Mouse (Mus musculus): ENCODE measurements around the gene Gstp2. TPM values are rescaled to one million over a fixed set of nuclear protein-coding genes. Genes with fewer than 3 reads are reported as not detected.
"Not testable (repeated sequence)": the region's sequence is repeated elsewhere in the genome, so short reads cannot be mapped to it uniquely, and the experiment has no call there.

Gene Gstp2
- polyA plus RNA-seq, 1 experiment from 2014 or later = 3.5 TPM

GRCm38 (mm10) chr19:4064501-4064900 lies 18.7 kb upstream of the Gstp2 start:
- H3K36me3 ChIP-seq (ENCODE audit: control insufficient read depth, insufficient read depth, low read length); H3K4me2 ChIP-seq (ENCODE audit: low read depth, low read length); H3K4me1 ChIP-seq (replicated peaks; ENCODE audit: control insufficient read depth, insufficient read depth, low read length); H3K27me3 ChIP-seq (ENCODE audit: control insufficient read depth, insufficient read depth, low read depth, low read length); H3K4me3 ChIP-seq (ENCODE audit: low read length); H3K27ac ChIP-seq (ENCODE audit: low read length); H3K9ac ChIP-seq (ENCODE audit: low read length); ATAC-seq (ENCODE audit: low read depth); H3K9me3 ChIP-seq (ENCODE audit: control insufficient read depth, low read length): not testable (repeated sequence)
- WGBS = no CpG with 5 or more reads among the region's 11 CpGs

- not testable (repeated sequence) for H3K9ac ChIP-seq (ENCODE audit: low read length); H3K4me2 ChIP-seq (ENCODE audit: low read depth, low read length); H3K9me3 ChIP-seq (ENCODE audit: control insufficient read depth, low read length); H3K4me1 ChIP-seq (replicated peaks; ENCODE audit: control insufficient read depth, insufficient read depth, low read length); H3K36me3 ChIP-seq (ENCODE audit: control insufficient read depth, insufficient read depth, low read length); H3K27ac ChIP-seq (ENCODE audit: low read length); H3K4me3 ChIP-seq (ENCODE audit: low read length); ATAC-seq (ENCODE audit: low read depth); H3K27me3 ChIP-seq (ENCODE audit: control insufficient read depth, insufficient read depth, low read depth, low read length)
- 69% methylated on average over 2 of the region's 4 CpGs for WGBS
Observed at GRCm38 (mm10) chr19:4063357-4063756, 17.5 kb upstream of the Gstp2 start.

GRCm38 (mm10) chr19:4060899-4061465 lies 15.2 kb upstream of the Gstp2 start:
- no peaks in the 10 kb centered on the region for H3K36me3 ChIP-seq (ENCODE audit: control insufficient read depth, insufficient read depth, low read length)
- H3K4me1 ChIP-seq (replicated peaks; ENCODE audit: control insufficient read depth, insufficient read depth, low read length) = peaks cover 6% of the 10 kb centered on the region; the same call in 1 of the 2 replicates
- no peak overlapping the region for H3K4me3 ChIP-seq (ENCODE audit: low read length)
- no peaks in the 10 kb centered on the region for H3K9me3 ChIP-seq (ENCODE audit: control insufficient read depth, low read length)
- H3K4me2 ChIP-seq (ENCODE audit: low read depth, low read length) = no peak overlapping the region
- ATAC-seq (ENCODE audit: low read depth) = no peak
- H3K27me3 ChIP-seq (ENCODE audit: control insufficient read depth, insufficient read depth, low read depth, low read length) = no peaks in the 10 kb centered on the region; the same call in 1 of the 2 replicates
- WGBS = 88% methylated on average over 5 of the region's 6 CpGs
- H3K27ac ChIP-seq (ENCODE audit: low read length) = no peak overlapping the region
- no peak overlapping the region for H3K9ac ChIP-seq (ENCODE audit: low read length)

- H3K4me3 ChIP-seq (ENCODE audit: low read length); H3K27ac ChIP-seq (ENCODE audit: low read length); ATAC-seq (ENCODE audit: low read depth); H3K9ac ChIP-seq (ENCODE audit: low read length); H3K36me3 ChIP-seq (ENCODE audit: control insufficient read depth, insufficient read depth, low read length); H3K27me3 ChIP-seq (ENCODE audit: control insufficient read depth, insufficient read depth, low read depth, low read length); H3K9me3 ChIP-seq (ENCODE audit: control insufficient read depth, low read length); H3K4me1 ChIP-seq (replicated peaks; ENCODE audit: control insufficient read depth, insufficient read depth, low read length); H3K4me2 ChIP-seq (ENCODE audit: low read depth, low read length): not testable (repeated sequence)
- WGBS = 84% methylated on average over 8 of the region's 8 CpGs
Observed at GRCm38 (mm10) chr19:4060044-4060898, 14.4 kb upstream of the Gstp2 start.

- Histone ChIP-seq H3K4me1 (replicated peaks; ENCODE audit: control insufficient read depth, insufficient read depth, low read length) (peaks cover 6% of the 10 kb centered on the region; the same call in 1 of the 2 replicates), H3K27me3 (ENCODE audit: control insufficient read depth, insufficient read depth, low read depth, low read length) (no peaks in the 10 kb centered on the region; the same call in 1 of the 2 replicates), H3K36me3 (ENCODE audit: control insufficient read depth, insufficient read depth, low read length) (no peaks in the 10 kb centered on the region), H3K4me2 (ENCODE audit: low read depth, low read length) (no peak within 1 kb of the TSS), H3K27ac (ENCODE audit: low read length) (no peak within 1 kb of the TSS), H3K9me3 (ENCODE audit: control insufficient read depth, low read length) (no peaks in the 10 kb centered on the region), H3K9ac (ENCODE audit: low read length) (no peak within 1 kb of the TSS), H3K4me3 (ENCODE audit: low read length) (no peak within 1 kb of the TSS)
- peak; percentile 71 for ATAC-seq (ENCODE audit: low read depth)
- 69% methylated on average over 15 of the region's 15 CpGs for WGBS
Observed at GRCm38 (mm10) chr19:4059069-4059740, 13.4 kb upstream of the Gstp2 start, which contains the start of gene Gstp3. TSS of gene Gstp3 (minus strand) at chr19:4059569.

GRCm38 (mm10) chr19:4058581-4058980 lies 12.8 kb upstream of the Gstp2 start:
- Histone ChIP-seq H3K9ac (ENCODE audit: low read length) (no peak overlapping the region), H3K4me1 (replicated peaks; ENCODE audit: control insufficient read depth, insufficient read depth, low read length) (peaks cover 6% of the 10 kb centered on the region; the same call in 1 of the 2 replicates), H3K4me3 (ENCODE audit: low read length) (no peak overlapping the region), H3K27ac (ENCODE audit: low read length) (no peak overlapping the region), H3K27me3 (ENCODE audit: control insufficient read depth, insufficient read depth, low read depth, low read length) (no peaks in the 10 kb centered on the region; the same call in 1 of the 2 replicates), H3K9me3 (ENCODE audit: control insufficient read depth, low read length) (no peaks in the 10 kb centered on the region), H3K36me3 (ENCODE audit: control insufficient read depth, insufficient read depth, low read length) (no peaks in the 10 kb centered on the region), H3K4me2 (ENCODE audit: low read depth, low read length) (no peak overlapping the region)
- ATAC-seq (ENCODE audit: low read depth) = no peak
- 86% methylated on average over 5 of the region's 5 CpGs for WGBS

GRCm38 (mm10) chr19:4057962-4058361 lies 12.1 kb upstream of the Gstp2 start:
- Histone ChIP-seq H3K4me1 (replicated peaks; ENCODE audit: control insufficient read depth, insufficient read depth, low read length) (peaks cover 6% of the 10 kb centered on the region; the same call in 1 of the 2 replicates), H3K4me3 (ENCODE audit: low read length) (no peak overlapping the region), H3K9me3 (ENCODE audit: control insufficient read depth, low read length) (no peaks in the 10 kb centered on the region), H3K36me3 (ENCODE audit: control insufficient read depth, insufficient read depth, low read length) (no peaks in the 10 kb centered on the region), H3K27me3 (ENCODE audit: control insufficient read depth, insufficient read depth, low read depth, low read length) (no peaks in the 10 kb centered on the region; the same call in 1 of the 2 replicates), H3K27ac (ENCODE audit: low read length) (no peak overlapping the region), H3K9ac (ENCODE audit: low read length) (no peak overlapping the region), H3K4me2 (ENCODE audit: low read depth, low read length) (no peak overlapping the region)
- WGBS = 94% methylated on average over 7 of the region's 7 CpGs
- no peak for ATAC-seq (ENCODE audit: low read depth)

- Histone ChIP-seq H3K4me2 (ENCODE audit: low read depth, low read length) (no peak overlapping the region), H3K36me3 (ENCODE audit: control insufficient read depth, insufficient read depth, low read length) (no peaks in the 10 kb centered on the region), H3K4me1 (replicated peaks; ENCODE audit: control insufficient read depth, insufficient read depth, low read length) (peaks cover 6% of the 10 kb centered on the region; the same call in 1 of the 2 replicates), H3K4me3 (ENCODE audit: low read length) (no peak overlapping the region), H3K9ac (ENCODE audit: low read length) (no peak overlapping the region), H3K27ac (ENCODE audit: low read length) (no peak overlapping the region), H3K9me3 (ENCODE audit: control insufficient read depth, low read length) (no peaks in the 10 kb centered on the region), H3K27me3 (ENCODE audit: control insufficient read depth, insufficient read depth, low read depth, low read length) (no peaks in the 10 kb centered on the region; the same call in 1 of the 2 replicates)
- ATAC-seq (ENCODE audit: low read depth) = no peak
- WGBS = 82% methylated on average over 13 of the region's 13 CpGs
Observed at GRCm38 (mm10) chr19:4057389-4057788, 11.6 kb upstream of the Gstp2 start.

GRCm38 (mm10) chr19:4056727-4057126 lies 10.9 kb upstream of the Gstp2 start:
- no peak overlapping the region for H3K27ac ChIP-seq (ENCODE audit: low read length)
- 43% methylated on average over 4 of the region's 4 CpGs for WGBS
- H3K9ac ChIP-seq (ENCODE audit: low read length) = no peak overlapping the region

More at GRCm38 (mm10) chr19:4056727-4057126, 10.9 kb upstream of the Gstp2 start:
- no peak overlapping the region for H3K4me3 ChIP-seq (ENCODE audit: low read length)
- no peaks in the 10 kb centered on the region for H3K36me3 ChIP-seq (ENCODE audit: control insufficient read depth, insufficient read depth, low read length)
- peaks cover 6% of the 10 kb centered on the region; the same call in 1 of the 2 replicates for H3K4me1 ChIP-seq (replicated peaks; ENCODE audit: control insufficient read depth, insufficient read depth, low read length)
- H3K9me3 ChIP-seq (ENCODE audit: control insufficient read depth, low read length) = no peaks in the 10 kb centered on the region
- H3K4me2 ChIP-seq (ENCODE audit: low read depth, low read length) = no peak overlapping the region
- H3K27me3 ChIP-seq (ENCODE audit: control insufficient read depth, insufficient read depth, low read depth, low read length) = no peaks in the 10 kb centered on the region; the same call in 1 of the 2 replicates
- ATAC-seq (ENCODE audit: low read depth) = no peak
